In the genomic region with DNA sequence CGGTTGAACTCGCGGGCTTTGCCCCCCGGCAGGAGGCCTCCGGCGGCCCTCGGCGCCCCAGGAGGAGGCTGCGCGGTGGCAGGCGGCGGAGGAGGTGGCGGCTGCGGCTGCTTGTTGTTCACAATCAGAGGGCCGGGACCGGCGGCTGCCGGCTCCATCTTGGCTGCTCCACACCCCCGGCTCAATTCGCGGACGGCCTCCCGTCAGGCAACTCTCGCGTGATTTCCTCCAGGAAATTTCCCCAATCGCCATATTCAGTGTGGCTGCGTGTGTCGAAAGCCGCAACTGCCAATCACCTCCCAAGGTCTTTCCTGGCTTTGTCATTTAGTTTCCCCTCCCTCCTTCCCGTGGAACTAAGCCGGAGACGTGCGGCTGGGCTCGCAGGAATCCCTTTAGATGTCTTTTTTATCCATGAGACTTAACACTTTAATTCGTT, we compare ENCODE assay signal across 8 mouse cellular contexts. TPM values are rescaled to one million over a fixed set of nuclear protein-coding genes. Genes with fewer than 3 reads are reported as not detected.
DNase-seq lines count a peak whose midpoint lies in the region; ATAC-seq and TF ChIP-seq lines count a peak whose summit lies in the region.

Gene Strip1 (minus strand): TSS at position 172 of the 436 bp plus-strand sequence.

- H3K9ac ChIP-seq in ES-Bruce4 (ENCODE audit: low read depth, poor library complexity, severe bottlenecking) = peak within 1 kb of the TSS; percentile 96
- peak within 1 kb of the TSS; percentile 97 for H3K9ac ChIP-seq in forebrain, embryonic 13.5 days
- H3K9ac ChIP-seq in liver, postnatal 0 days (replicated peaks) = peak within 1 kb of the TSS; percentile 100
- H3K9ac ChIP-seq in neural tube, embryonic 14.5 days (replicated peaks; ENCODE audit: low read depth, low read length) = peak within 1 kb of the TSS; percentile 97

- peaks cover 4% of the 10 kb centered on the region; the same call in 1 of the 2 replicates for H3K36me3 ChIP-seq in ES-Bruce4 (ENCODE audit: control insufficient read depth, insufficient read depth, low read length, poor library complexity, severe bottlenecking)
- peaks cover 24% of the 10 kb centered on the region for H3K36me3 ChIP-seq in forebrain, embryonic 13.5 days (ENCODE audit: poor library complexity, severe bottlenecking)
- H3K36me3 ChIP-seq in liver, postnatal 0 days (replicated peaks; ENCODE audit: insufficient read depth, low read length) = peaks cover 16% of the 10 kb centered on the region
- H3K36me3 ChIP-seq in neural tube, embryonic 14.5 days (ENCODE audit: control insufficient read depth, insufficient read depth, low read length) = peaks cover 16% of the 10 kb centered on the region

- H3K9me3 ChIP-seq in ES-Bruce4 (replicated peaks; ENCODE audit: control insufficient read depth, insufficient read depth, low read length, poor library complexity, severe bottlenecking) = no peaks in the 10 kb centered on the region
- no peaks in the 10 kb centered on the region for H3K9me3 ChIP-seq in forebrain, embryonic 13.5 days (replicated peaks)
- H3K9me3 ChIP-seq in liver, postnatal 0 days (ENCODE audit: low read length) = no peaks in the 10 kb centered on the region
- no peaks in the 10 kb centered on the region for H3K9me3 ChIP-seq in neural tube, embryonic 14.5 days (ENCODE audit: control insufficient read depth, low read length)

- H3K4me2 ChIP-seq in forebrain, embryonic 13.5 days = peak within 1 kb of the TSS; percentile 76
- H3K4me2 ChIP-seq in liver, postnatal 0 days (ENCODE audit: low read depth, low read length) = peak within 1 kb of the TSS; percentile 92
- H3K4me2 ChIP-seq in neural tube, embryonic 14.5 days (ENCODE audit: low read depth, low read length) = peak within 1 kb of the TSS; percentile 78

- ATAC-seq in cerebellum, adult (ENCODE audit: insufficient number of reproducible peaks, low FRiP score, low TSS enrichment) = peak; percentile 92
- ATAC-seq in forebrain, embryonic 13.5 days = peak; percentile 98
- ATAC-seq in liver, postnatal 0 days = peak; percentile 98
- peak; percentile 96 for ATAC-seq in neural tube, embryonic 14.5 days (ENCODE audit: low read depth)

- TF ChIP-seq EP300 in ES-Bruce4 (IDR thresholded peaks at IDR 0.05; ENCODE audit: insufficient read depth, low read depth, low read length) = no peak
- TF ChIP-seq EP300 in liver, postnatal 0 days (IDR thresholded peaks at IDR 0.05; ENCODE audit: low read depth) = no peak

- H3K4me1 ChIP-seq in ES-Bruce4 (ENCODE audit: control insufficient read depth, insufficient read depth, low read length) = no peaks in the 10 kb centered on the region
- H3K4me1 ChIP-seq in forebrain, embryonic 13.5 days = peaks cover 22% of the 10 kb centered on the region
- peaks cover 14% of the 10 kb centered on the region for H3K4me1 ChIP-seq in liver, postnatal 0 days (ENCODE audit: insufficient read depth)
- H3K4me1 ChIP-seq in neural tube, embryonic 14.5 days (ENCODE audit: control insufficient read depth, insufficient read depth, low read length) = peaks cover 12% of the 10 kb centered on the region

- no peak for TF ChIP-seq POLR2A in ES-Bruce4 (IDR thresholded peaks at IDR 0.05; ENCODE audit: insufficient read depth, low read length)

- intact Hi-C loops in heart, postnatal 10 days (cut with DNase I) = no loop called here

- H3K27ac ChIP-seq in ES-Bruce4 (ENCODE audit: insufficient read depth, low read length) = 0 out of 2 replicates have a peak within 1 kb of the TSS, but pooled peaks have one; percentile 11
- peak within 1 kb of the TSS; percentile 96 for H3K27ac ChIP-seq in forebrain, embryonic 13.5 days
- peak within 1 kb of the TSS; percentile 82 for H3K27ac ChIP-seq in liver, postnatal 0 days (ENCODE audit: low read depth)
- peak within 1 kb of the TSS; percentile 98 for H3K27ac ChIP-seq in neural tube, embryonic 14.5 days (ENCODE audit: low read depth, low read length)

- no peak for TF ChIP-seq CTCF in ES-Bruce4 (IDR thresholded peaks at IDR 0.05; ENCODE audit: low read depth, low read length)
- no peak for TF ChIP-seq CTCF in liver, postnatal 0 days (IDR thresholded peaks at IDR 0.05; ENCODE audit: low read depth)

- H3K4me3 ChIP-seq in ES-Bruce4 (ENCODE audit: low read depth, low read length) = peak within 1 kb of the TSS; percentile 73
- peak within 1 kb of the TSS; percentile 73 for H3K4me3 ChIP-seq in forebrain, embryonic 13.5 days
- peak within 1 kb of the TSS; percentile 99 for H3K4me3 ChIP-seq in liver, postnatal 0 days (ENCODE audit: low read depth, low read length)
- peak within 1 kb of the TSS; percentile 98 for H3K4me3 ChIP-seq in neural tube, embryonic 14.5 days (ENCODE audit: low read depth, low read length)

- under 1% methylated on average over 33 of the region's 35 CpGs for WGBS in forebrain, embryonic 13.5 days
- WGBS in large intestine, adult 2 months = under 1% methylated on average over 35 of the region's 35 CpGs
- WGBS in liver, postnatal 0 days (ENCODE audit: insufficient replicate concordance) = under 1% methylated on average over 34 of the region's 35 CpGs
- under 1% methylated on average over 35 of the region's 35 CpGs for WGBS in neural tube, embryonic 14.5 days

- peak; percentile 97 for DNase-seq in heart, postnatal 10 days
- peak; percentile 90 for DNase-seq in large intestine, adult 2 months (ENCODE audit: low read depth, low spot score)
- peak; percentile 92 for DNase-seq in liver, postnatal 0 days
- DNase-seq in testis, postnatal 10 days (ENCODE audit: low spot score) = peak; percentile 93

- H3K27me3 ChIP-seq in ES-Bruce4 (ENCODE audit: control insufficient read depth, insufficient read depth, low read length, poor library complexity, severe bottlenecking) = no peaks in the 10 kb centered on the region
- no peaks in the 10 kb centered on the region for H3K27me3 ChIP-seq in forebrain, embryonic 13.5 days
- H3K27me3 ChIP-seq in liver, postnatal 0 days (ENCODE audit: insufficient read depth, low read length) = no peaks in the 10 kb centered on the region
- no peaks in the 10 kb centered on the region for H3K27me3 ChIP-seq in neural tube, embryonic 14.5 days (ENCODE audit: control insufficient read depth, insufficient read depth, low read length)

RNA-seq across cellular contexts. Expression of gene Strip1, which starts in this region (rescaled TPM):
- polyA plus RNA-seq in ES-Bruce4 (2011; ENCODE audit: insufficient read depth, insufficient read length, low read depth, missing spikeins) = 22.6 and 23.5 TPM in 2 replicates
- 110 and 122 TPM in 2 replicates for polyA plus RNA-seq in forebrain, embryonic 13.5 days (2015; fragmentation: Nextera tagmentation; extraction: Ambion mirVana)
- total RNA-seq in heart, postnatal 10 days (2021) = 10 to 100 TPM; 26.4 to 31.4 TPM
- polyA plus RNA-seq in large intestine, adult 2 months (2012; rRNA removed) = 40.0 and 51.3 TPM in 2 replicates
- 6.6 and 7.0 TPM in 2 replicates for polyA plus RNA-seq in liver, postnatal 0 days (2015; fragmentation: Nextera tagmentation; extraction: Ambion mirVana)
- polyA plus RNA-seq in neural tube, embryonic 14.5 days (2014; fragmentation: Nextera tagmentation; extraction: Ambion mirVana) = 157 and 170 TPM in 2 replicates

Comparison
In these comparisons a context has a peak if more than half of its experiments do, and no peak if none do; other contexts are left out.
1. Peak in every context shown above with its lines: DNase-seq, ATAC-seq, H3K4me3 ChIP-seq and H3K27ac ChIP-seq.
2. H3K27ac ChIP-seq: peak in every context shown above with its lines; median percentile 98 in neural tube, embryonic 14.5 days; 96 in forebrain, embryonic 13.5 days; 82 in liver, postnatal 0 days; 11 in ES-Bruce4.